ENCODE assay signal across 8 mouse cellular contexts in genomic region chr11:16257473-16257921, GRCm38 (mm10). TPM values are rescaled to one million over a fixed set of nuclear protein-coding genes. Genes with fewer than 3 reads are reported as not detected.
A peak's percentile ranks its signal among the peaks of the same experiment; 100 is the strongest.
DNase-seq lines count a peak whose midpoint lies in the region; ATAC-seq and TF ChIP-seq lines count a peak whose summit lies in the region.

Vstm2a (plus strand) TSS chr11:16257724.

- H3K4me3 ChIP-seq in heart, adult 2 months, result peak within 1 kb of the TSS; percentile 27
- H3K4me3 ChIP-seq in forebrain, embryonic 13.5 days, result peak within 1 kb of the TSS; percentile 62
- H3K4me3 ChIP-seq in intestine, embryonic 15.5 days (replicated peaks), result peak within 1 kb of the TSS; percentile 55
- H3K4me3 ChIP-seq in neural tube, embryonic 13.5 days, result peak within 1 kb of the TSS; percentile 61

- TF ChIP-seq EP300 in heart, adult 2 months (IDR thresholded peaks at IDR 0.05; ENCODE audit: insufficient read depth, low read depth, low read length), result no peak

- no peaks in the 10 kb centered on the region for H3K79me2 ChIP-seq in heart, adult 2 months (replicated peaks; ENCODE audit: control insufficient read depth, insufficient read depth, low read length)

- no peaks in the 10 kb centered on the region for H3K36me3 ChIP-seq in heart, adult 2 months (ENCODE audit: control insufficient read depth, insufficient read depth, low read length)
- H3K36me3 ChIP-seq in forebrain, embryonic 13.5 days (ENCODE audit: poor library complexity, severe bottlenecking), result no peaks in the 10 kb centered on the region
- no peaks in the 10 kb centered on the region for H3K36me3 ChIP-seq in intestine, embryonic 15.5 days
- H3K36me3 ChIP-seq in neural tube, embryonic 13.5 days, result no peaks in the 10 kb centered on the region

- TF ChIP-seq CTCF in heart, adult 2 months (IDR thresholded peaks at IDR 0.05), result no peak

- H3K27ac ChIP-seq in heart, adult 2 months, result no peak within 1 kb of the TSS
- peak within 1 kb of the TSS; percentile 63 for H3K27ac ChIP-seq in forebrain, embryonic 13.5 days
- no peak within 1 kb of the TSS for H3K27ac ChIP-seq in intestine, embryonic 15.5 days
- peak within 1 kb of the TSS; percentile 64 for H3K27ac ChIP-seq in neural tube, embryonic 13.5 days (replicated peaks)

- no peak within 1 kb of the TSS for H3K9ac ChIP-seq in heart, adult 2 months (ENCODE audit: low read depth, low read length)
- H3K9ac ChIP-seq in forebrain, embryonic 13.5 days, result peak within 1 kb of the TSS; percentile 77
- H3K9ac ChIP-seq in intestine, embryonic 15.5 days, result peak within 1 kb of the TSS; percentile 43
- H3K9ac ChIP-seq in neural tube, embryonic 13.5 days, result peak within 1 kb of the TSS; percentile 72

- H3K4me2 ChIP-seq in forebrain, embryonic 13.5 days, result peak within 1 kb of the TSS; percentile 76
- peak within 1 kb of the TSS; percentile 95 for H3K4me2 ChIP-seq in intestine, embryonic 15.5 days (replicated peaks)
- peak within 1 kb of the TSS; percentile 75 for H3K4me2 ChIP-seq in neural tube, embryonic 13.5 days

- peaks cover 9% of the 10 kb centered on the region for H3K27me3 ChIP-seq in heart, adult 2 months (ENCODE audit: control insufficient read depth, insufficient read depth, low read length)
- H3K27me3 ChIP-seq in forebrain, embryonic 13.5 days, result peaks cover 20% of the 10 kb centered on the region
- peaks cover 36% of the 10 kb centered on the region for H3K27me3 ChIP-seq in intestine, embryonic 15.5 days (replicated peaks)
- peaks cover 39% of the 10 kb centered on the region for H3K27me3 ChIP-seq in neural tube, embryonic 13.5 days

- peak; percentile 84 for ATAC-seq in cerebellum, adult (ENCODE audit: insufficient number of reproducible peaks, low FRiP score, low TSS enrichment)
- peak; percentile 82 for ATAC-seq in forebrain, embryonic 13.5 days
- ATAC-seq in intestine, embryonic 15.5 days, result peak; percentile 82
- peak; percentile 77 for ATAC-seq in neural tube, embryonic 13.5 days (ENCODE audit: low read depth)
- ATAC-seq in activated CD4-positive, CD25-positive, alpha-beta regulatory T cell, adult 4 months, result no peak

- DNase-seq in heart, adult 2 months, result peak in 1 of 2 experiments; percentile 3
- no peak for DNase-seq in heart, adult 9 months (ENCODE audit: low spot score in 2 of 2)
- DNase-seq in left cerebral cortex, postnatal 25 days (ENCODE audit: low spot score in 2 of 2), result peak; percentile 78 to 83

- H3K4me1 ChIP-seq in heart, adult 2 months (ENCODE audit: control insufficient read depth, insufficient read depth, low read length), result no peaks in the 10 kb centered on the region
- H3K4me1 ChIP-seq in forebrain, embryonic 13.5 days, result peaks cover 19% of the 10 kb centered on the region
- peaks cover 10% of the 10 kb centered on the region for H3K4me1 ChIP-seq in intestine, embryonic 15.5 days (replicated peaks)
- peaks cover 19% of the 10 kb centered on the region for H3K4me1 ChIP-seq in neural tube, embryonic 13.5 days (replicated peaks)

- no peak for TF ChIP-seq POLR2A in heart, adult 2 months (IDR thresholded peaks at IDR 0.05; ENCODE audit: insufficient read depth, low read depth, low read length)

- under 1% methylated on average over 44 of the region's 44 CpGs for WGBS in heart, adult 2 months
- WGBS in forebrain, embryonic 13.5 days, result under 1% methylated on average over 42 of the region's 44 CpGs
- WGBS in intestine, embryonic 15.5 days, result under 1% methylated on average over 44 of the region's 44 CpGs
- WGBS in neural tube, embryonic 13.5 days, result under 1% methylated on average over 44 of the region's 44 CpGs

- H3K9me3 ChIP-seq in forebrain, embryonic 13.5 days (replicated peaks), result no peaks in the 10 kb centered on the region
- H3K9me3 ChIP-seq in intestine, embryonic 15.5 days, result no peaks in the 10 kb centered on the region
- no peaks in the 10 kb centered on the region for H3K9me3 ChIP-seq in neural tube, embryonic 13.5 days

- intact Hi-C loops in heart, adult 2 months (cut with DNase I), result no loop called here
- intact Hi-C loops in left cerebral cortex, postnatal 25 days (cut with DNase I), result no loop called here

RNA-seq across cellular contexts. Expression of gene Vstm2a, which starts in this region (rescaled TPM):
- not detected for total RNA-seq in heart, adult 2 months (2021)
- not detected in 2 replicates for polyA plus RNA-seq in heart, adult 2 months (2012; rRNA removed)
- 26.1 and 30.4 TPM in 2 replicates for polyA plus RNA-seq in forebrain, embryonic 13.5 days (2015; fragmentation: Nextera tagmentation; extraction: Ambion mirVana)
- polyA plus RNA-seq in intestine, embryonic 15.5 days (2015; fragmentation: Nextera tagmentation; extraction: Ambion mirVana), result 1.8 and 1.9 TPM in 2 replicates
- 100 to 1,000 TPM; 144 TPM for total RNA-seq in left cerebral cortex, postnatal 25 days (2021)
- 35.4 and 37.2 TPM in 2 replicates for polyA plus RNA-seq in neural tube, embryonic 13.5 days (2015; fragmentation: Nextera tagmentation; extraction: Ambion mirVana)
- not detected for polyA plus RNA-seq in activated CD4-positive, CD25-positive, alpha-beta regulatory T cell, adult 4 months (2017; shearing (Covaris generic))

Comparison
In these comparisons a context has a peak if more than half of its experiments do, and no peak if none do; other contexts are left out.
1. RNA of gene Vstm2a (total RNA-seq): 144 TPM in left cerebral cortex, postnatal 25 days; not detected in heart, adult 2 months; every median in the first group is over 100 times any median in the second.
2. DNase-seq: peak in left cerebral cortex, postnatal 25 days (2 of 2); none in heart, adult 9 months (0 of 2).
3. H3K27ac ChIP-seq: peak in forebrain, embryonic 13.5 days (single experiment) and neural tube, embryonic 13.5 days (single experiment); none in heart, adult 2 months (single experiment) and intestine, embryonic 15.5 days (single experiment).
4. Peak in every context shown above with its lines, with median percentiles within 50 percentile points of each other: H3K4me3 ChIP-seq and H3K4me2 ChIP-seq.